Mouse (Mus musculus) hindbrain, embryonic 10.5 days (tissue): ENCODE results near the gene Ttll4. TPM values are rescaled to one million over a fixed set of nuclear protein-coding genes. Genes with fewer than 3 reads are reported as not detected.
A peak's percentile ranks its signal among the peaks of the same experiment; 100 is the strongest.

ENCODE experiments used
- DNase-seq: peaks from one replicate; pipeline ENCODE4 v3.0.0-alpha.2; 2017; ENCODE audit warnings: low spot score
- H3K27ac ChIP-seq: fragments of 300-500 bp; sonication (generic); 2 replicates; pipeline ENCODE4 v1.5.1; 2016; ENCODE audit warnings: mild to moderate bottlenecking, moderate library complexity
- H3K27me3 ChIP-seq: fragments of 300-500 bp; sonication (generic); 2 replicates; pipeline ENCODE4 v1.6.1; 2016; ENCODE audit warnings: mild to moderate bottlenecking; ENCODE audit not compliant: poor library complexity, insufficient read depth, severe bottlenecking
- H3K36me3 ChIP-seq: fragments of 300-500 bp; sonication (generic); 2 replicates; pipeline ENCODE4 v1.6.1; 2016; ENCODE audit warnings: mild to moderate bottlenecking, moderate library complexity
- H3K4me1 ChIP-seq: fragments of 300-500 bp; sonication (generic); replicated peaks from 2 replicates; pipeline ENCODE4 v1.6.1; 2016; ENCODE audit warnings: mild to moderate bottlenecking
- H3K4me3 ChIP-seq: fragments of 300-500 bp; sonication (generic); 2 replicates; pipeline ENCODE4 v1.5.1; 2016; ENCODE audit warnings: mild to moderate bottlenecking, moderate library complexity
- H3K9me3 ChIP-seq: fragments of 300-500 bp; sonication (generic); 2 replicates; pipeline ENCODE4 v1.6.1; 2016; ENCODE audit warnings: mild to moderate bottlenecking, moderate library complexity
- WGBS: fragments of 180-500 bp; shearing (Covaris S2); methylation state at CpG from one replicate; pipeline ENCODE4 v1.1.7; 2016; 5-methylcytosine and 5-hydroxymethylcytosine counted together
- polyA plus RNA-seq: library from polyadenylated mRNA; unstranded; fragments of >200 nt; fragmentation: Nextera tagmentation; extraction: Ambion mirVana; gene quantifications from 2 replicates; pipeline ENCODE4 v1.2.1, GENCODE M21; 2016

Gene Ttll4
- polyA plus RNA-seq, 1 experiment from 2014 or later: 35.7 TPM

DNA sequence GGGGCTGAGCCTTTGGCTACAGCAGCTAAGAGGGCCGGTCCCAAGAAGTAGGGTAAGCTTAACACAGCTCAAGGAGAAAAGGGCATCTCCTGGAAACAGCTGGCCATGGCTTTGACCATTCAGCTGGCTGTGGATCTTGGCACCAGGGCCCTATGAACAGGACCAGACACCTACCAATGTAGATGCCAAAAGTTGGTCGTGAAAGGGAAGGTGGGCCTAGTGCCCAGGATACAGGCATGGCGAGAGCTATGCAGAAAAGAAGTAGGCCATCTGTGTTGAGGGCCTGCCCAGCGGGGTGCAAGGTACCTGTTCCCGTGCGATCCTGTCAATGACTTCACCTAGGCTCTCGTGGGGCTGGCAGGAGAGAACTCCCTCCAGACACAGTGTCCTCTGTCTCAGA is 79.3 kb downstream of the Ttll4 start:
- 82% methylated on average over 7 of the region's 7 CpGs for WGBS
- H3K27me3 ChIP-seq: peaks cover 4% of the 10 kb centered on the region; the same call in 1 of the 2 replicates
- H3K27ac ChIP-seq: no peak overlapping the region
- H3K9me3 ChIP-seq: no peaks in the 10 kb centered on the region
- no peaks in the 10 kb centered on the region for H3K4me1 ChIP-seq
- no peak overlapping the region for H3K4me3 ChIP-seq
- no peak for DNase-seq
- no peaks in the 10 kb centered on the region for H3K36me3 ChIP-seq

- H3K4me3 ChIP-seq: no peak overlapping the region
- H3K27ac ChIP-seq: no peak overlapping the region
- H3K4me1 ChIP-seq: peaks cover 11% of the 10 kb centered on the region
- H3K36me3 ChIP-seq: no peaks in the 10 kb centered on the region
- DNase-seq: no peak
- peaks cover 39% of the 10 kb centered on the region for H3K27me3 ChIP-seq
- H3K9me3 ChIP-seq: no peaks in the 10 kb centered on the region
- 70% methylated on average over 5 of the region's 5 CpGs for WGBS
Measured at GRCm38 (mm10) chr1:74747335-74747734, 85.8 kb downstream of the Ttll4 start.

DNA sequence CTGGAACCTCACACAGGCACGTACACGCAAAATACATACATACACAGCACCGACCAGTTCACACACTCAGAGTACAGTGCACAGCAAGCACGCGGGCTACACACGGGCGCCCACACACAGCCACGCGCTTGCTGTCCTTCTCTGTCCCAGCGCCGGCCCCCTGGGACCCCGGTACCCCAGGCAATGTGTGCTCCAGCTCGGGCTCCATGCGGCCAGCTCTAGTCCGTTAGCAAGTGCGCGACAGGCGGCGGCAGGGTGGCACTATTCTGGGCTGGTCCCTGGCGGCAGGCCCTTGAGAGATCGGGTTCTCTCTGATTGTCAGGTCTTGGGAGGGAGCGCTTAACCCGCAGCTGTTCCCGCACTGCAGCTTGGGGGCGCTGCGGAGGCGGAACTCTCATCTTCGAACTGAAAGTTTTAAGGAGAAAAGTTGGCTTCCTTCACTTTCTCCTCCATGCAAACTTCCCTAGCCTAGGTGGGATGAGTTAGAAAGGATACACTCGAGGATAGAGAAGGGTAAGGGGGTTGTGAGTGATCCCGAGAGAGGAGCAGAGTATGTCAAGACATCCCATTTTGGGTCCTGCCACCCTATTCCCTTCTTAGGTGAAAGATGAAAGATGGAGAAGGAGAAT is 87.2 kb downstream of the Ttll4 start, which contains the start of gene Prkag3:
Prkag3 (minus strand) TSS at position 579 of the 629 bp plus-strand sequence.
- peak; percentile 55 for DNase-seq
- Histone ChIP-seq H3K27ac (peak within 1 kb of the TSS; percentile 50; the same call in 1 of the 2 replicates), H3K4me1 (peaks cover 11% of the 10 kb centered on the region), H3K4me3 (peak within 1 kb of the TSS; percentile 47), H3K9me3 (no peaks in the 10 kb centered on the region), H3K27me3 (peaks cover 39% of the 10 kb centered on the region), H3K36me3 (no peaks in the 10 kb centered on the region)
- WGBS: 10% methylated on average over 30 of the region's 30 CpGs

DNA sequence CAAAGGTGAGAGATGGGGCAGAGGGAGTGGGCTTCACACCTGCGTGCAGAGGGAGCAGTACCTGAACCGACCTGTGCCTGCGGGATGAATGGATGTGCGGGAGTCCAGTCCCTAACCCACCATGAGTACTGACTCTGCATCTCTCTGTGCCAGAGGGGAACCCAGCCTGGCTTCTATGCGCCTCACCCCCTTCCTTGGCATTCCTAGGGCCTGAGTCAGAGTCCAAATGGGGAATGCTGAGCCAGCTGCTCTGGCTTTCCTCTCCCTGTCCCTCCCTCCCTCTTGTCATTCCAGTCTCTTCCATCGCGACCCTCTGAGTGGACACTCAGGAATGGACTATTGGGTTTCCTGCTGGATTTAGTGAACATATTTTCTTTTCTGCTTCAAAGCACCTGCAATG is 87.8 kb downstream of the Ttll4 start:
- peaks cover 39% of the 10 kb centered on the region for H3K27me3 ChIP-seq
- no peak for DNase-seq
- 71% methylated on average over 7 of the region's 7 CpGs for WGBS
- no peaks in the 10 kb centered on the region for H3K9me3 ChIP-seq
- no peaks in the 10 kb centered on the region for H3K36me3 ChIP-seq
- H3K4me1 ChIP-seq: peaks cover 11% of the 10 kb centered on the region
- no peak overlapping the region for H3K4me3 ChIP-seq
- no peak overlapping the region for H3K27ac ChIP-seq

GRCm38 (mm10) chr1:74750683-74751082 is 89.1 kb downstream of the Ttll4 start:
- no peak overlapping the region for H3K4me3 ChIP-seq
- no peak for DNase-seq
- H3K4me1 ChIP-seq: peaks cover 11% of the 10 kb centered on the region
- peaks cover 37% of the 10 kb centered on the region for H3K27me3 ChIP-seq
- no peak overlapping the region for H3K27ac ChIP-seq
- no peaks in the 10 kb centered on the region for H3K9me3 ChIP-seq
- no peaks in the 10 kb centered on the region for H3K36me3 ChIP-seq
- WGBS: 83% methylated on average over 4 of the region's 4 CpGs

GRCm38 (mm10) chr1:74752150-74752549 is 90.6 kb downstream of the Ttll4 start:
- Histone ChIP-seq H3K4me1 (peaks cover 11% of the 10 kb centered on the region), H3K9me3 (no peaks in the 10 kb centered on the region), H3K36me3 (no peaks in the 10 kb centered on the region), H3K27ac (no peak overlapping the region), H3K27me3 (peaks cover 29% of the 10 kb centered on the region), H3K4me3 (no peak overlapping the region)
- WGBS: 85% methylated on average over 8 of the region's 8 CpGs
- DNase-seq: no peak

GRCm38 (mm10) chr1:74752833-74753232 is 91.3 kb downstream of the Ttll4 start:
- H3K27me3 ChIP-seq: peaks cover 26% of the 10 kb centered on the region
- 94% methylated on average over 3 of the region's 3 CpGs for WGBS
- H3K4me3 ChIP-seq: no peak overlapping the region
- H3K4me1 ChIP-seq: peaks cover 11% of the 10 kb centered on the region
- no peak for DNase-seq
- no peak overlapping the region for H3K27ac ChIP-seq
- H3K36me3 ChIP-seq: no peaks in the 10 kb centered on the region
- no peaks in the 10 kb centered on the region for H3K9me3 ChIP-seq

Other genes starting within 250 kb of the Ttll4 start
- 84.6 and 100 TPM in 2 replicates for gene Cnot9, start 155.7 kb upstream of the Ttll4 start, polyA plus RNA-seq
- gene Plcd4, start 118.9 kb upstream of the Ttll4 start, polyA plus RNA-seq: 1.1 and 1.3 TPM in 2 replicates
- gene Usp37, start 117.5 kb upstream of the Ttll4 start, polyA plus RNA-seq: 34.0 and 45.5 TPM in 2 replicates
- 8.7 and 9.6 TPM in 2 replicates for gene Zfp142, start 73.5 kb upstream of the Ttll4 start, polyA plus RNA-seq
- 17.4 and 19.4 TPM in 2 replicates for gene Bcs1l, start 73.5 kb upstream of the Ttll4 start, polyA plus RNA-seq
- 33.0 and 37.2 TPM in 2 replicates for gene Rnf25, start 60.3 kb upstream of the Ttll4 start, polyA plus RNA-seq
- 15.3 and 21.8 TPM in 2 replicates for gene Stk36, start 60.3 kb upstream of the Ttll4 start, polyA plus RNA-seq
- gene Cyp27a1, start 51.8 kb downstream of the Ttll4 start, polyA plus RNA-seq: 7.4 and 8.4 TPM in 2 replicates
- gene Prkag3, start 87.5 kb downstream of the Ttll4 start, polyA plus RNA-seq: 0.12 TPM in 1 of 2 replicates, not detected in the other
- gene Wnt6, start 110.1 kb downstream of the Ttll4 start, polyA plus RNA-seq: 15.5 and 18.2 TPM in 2 replicates
- gene Wnt10a, start 129.8 kb downstream of the Ttll4 start, polyA plus RNA-seq: 0.87 and 1.6 TPM in 2 replicates
- 0.96 and 2.6 TPM in 2 replicates for gene Cdk5r2, start 193.2 kb downstream of the Ttll4 start, polyA plus RNA-seq
- 0.25 and 0.89 TPM in 2 replicates for gene Fev, start 223.7 kb downstream of the Ttll4 start, polyA plus RNA-seq
- gene Cryba2, start 231.4 kb downstream of the Ttll4 start, polyA plus RNA-seq: not detected in 2 replicates